Mouse (Mus musculus): ENCODE results near the gene Elfn1.

GRCm38 (mm10) chr5:139944697-139945096, 37.0 kb downstream of the Elfn1 start:
- no peak for TF ChIP-seq GATA1 (IDR thresholded peaks at IDR 0.05; ENCODE audit: borderline replicate concordance, low read length)
- no peak for TF ChIP-seq CTCF (IDR thresholded peaks at IDR 0.05; ENCODE audit: low read depth, low read length)
- TF ChIP-seq POLR2AphosphoS5 (IDR thresholded peaks at IDR 0.05; ENCODE audit: insufficient replicate concordance, low read depth, low read length) = no peak
